Mouse (Mus musculus) B cell, adult 67 days (primary cell): Measurements from ENCODE around the gene Ajuba. TPM values are rescaled to one million over a fixed set of nuclear protein-coding genes. Genes with fewer than 3 reads are reported as not detected.

Experiments
- total RNA-seq, 2 experiments: library from RNA; stranded (reverse); gene quantifications; 4 replicates each; pipeline ENCODE4 v1.2.4; 2023

Ajuba gene
- not detected for total RNA-seq

GRCm38 (mm10) chr14:54577089-54577982 lies at the start of gene Ajuba:
TSS of gene Ajuba (minus strand) at chr14:54577558.

GRCm38 (mm10) chr14:54621133-54621532 lies 43.8 kb upstream of the Ajuba start, which contains the start of gene Psmb11:
TSS of gene Psmb11 (plus strand) at chr14:54621433.

GRCm38 (mm10) chr14:54617897-54618365 lies 40.6 kb upstream of the Ajuba start, which contains the start of gene Psmb5:
TSS of gene Psmb5 (minus strand) at chr14:54618022.

GRCm38 (mm10) chr14:54605752-54606321 lies 28.5 kb upstream of the Ajuba start, which contains the start of gene 4931414P19Rik:
TSS of gene 4931414P19Rik (minus strand) at chr14:54605993.

GRCm38 (mm10) chr14:54553975-54554769 lies 23.2 kb downstream of the Ajuba start, which contains the start of gene Haus4:
TSS of gene Haus4 (minus strand) at chr14:54554616.

Other genes starting within 250 kb of the Ajuba start
- 100 to 1,000 TPM in 1 of 2 experiments, 10 to 100 TPM in 1; 92.5 to 102 TPM for gene Oxa1l, start 216.7 kb downstream of the Ajuba start, total RNA-seq
- gene Slc7a7, start 159.8 kb downstream of the Ajuba start, total RNA-seq = 1 to 10 TPM; 5.7 to 7.1 TPM
- 100 to 1,000 TPM in 1 of 2 experiments, 10 to 100 TPM in 1; 82.4 to 121 TPM for gene Mrpl52, start 150.6 kb downstream of the Ajuba start, total RNA-seq
- gene Mmp14, start 145.9 kb downstream of the Ajuba start, total RNA-seq = under 1 TPM in 1 of 2 experiments, not detected in 1; 0.90 TPM
- gene Lrp10, start 113.4 kb downstream of the Ajuba start, total RNA-seq = 100 to 1,000 TPM; 186 to 221 TPM
- gene Rem2, start 101.5 kb downstream of the Ajuba start, total RNA-seq = 1 to 10 TPM; 1.5 TPM
- 10 to 100 TPM; 35.7 to 39.8 TPM for gene Prmt5, start 60.0 kb downstream of the Ajuba start, total RNA-seq
- 10 to 100 TPM; 11.6 to 13.0 TPM for gene Haus4, start 22.9 kb downstream of the Ajuba start, total RNA-seq
- gene 4931414P19Rik, start 28.4 kb upstream of the Ajuba start, total RNA-seq = 1 to 10 TPM; 6.0 to 7.2 TPM
- 10 to 100 TPM; 54.5 to 60.9 TPM for gene Psmb5, start 40.5 kb upstream of the Ajuba start, total RNA-seq
- not detected for gene Psmb11, start 43.9 kb upstream of the Ajuba start, total RNA-seq
- gene Gm17606, start 63.4 kb upstream of the Ajuba start, total RNA-seq = not detected
- 1 to 10 TPM; 4.2 to 4.5 TPM for gene Cdh24, start 63.8 kb upstream of the Ajuba start, total RNA-seq
- 10 to 100 TPM; 32.3 to 45.7 TPM for gene 1700123O20Rik, start 108.7 kb upstream of the Ajuba start, total RNA-seq
- 100 to 1,000 TPM; 544 to 550 TPM for gene Acin1, start 109.4 kb upstream of the Ajuba start, total RNA-seq
- gene Gm29776, start 121.3 kb upstream of the Ajuba start, total RNA-seq = not detected
- gene Cebpe, start 134.6 kb upstream of the Ajuba start, total RNA-seq = not detected
- under 1 TPM; 0.12 to 0.35 TPM for gene Slc7a8, start 204.4 kb upstream of the Ajuba start, total RNA-seq
- not detected for gene Rnf212b, start 236.6 kb upstream of the Ajuba start, total RNA-seq